Mouse (Mus musculus) liver, adult 2 months (tissue): Measurements from ENCODE around the gene Syt16. TPM values are rescaled to one million over a fixed set of nuclear protein-coding genes. Genes with fewer than 3 reads are reported as not detected.

ENCODE experiments used
- DNase-seq: peaks from one replicate; pipeline ENCODE4 v3.0.0-alpha.2; 2011; ENCODE audit warnings: low read depth, low spot score; ENCODE audit errors: extremely low read depth
- H3K27ac ChIP-seq: fragments of 200-500 bp; replicated peaks from 2 replicates; pipeline ENCODE4 v1.5.1; 2012; ENCODE audit warnings: low read depth, mild to moderate bottlenecking, control low read depth, inconsistent platforms, low read length; ENCODE audit not compliant: insufficient read depth
- H3K27me3 ChIP-seq: fragments of 200-500 bp; 2 replicates; pipeline ENCODE4 v1.6.1; 2012; ENCODE audit warnings: mild to moderate bottlenecking, moderate library complexity, low read length, inconsistent platforms; ENCODE audit not compliant: control insufficient read depth, insufficient read depth
- H3K36me3 ChIP-seq: fragments of 200-500 bp; 2 replicates; pipeline ENCODE4 v1.6.1; 2012; ENCODE audit warnings: low read length, inconsistent platforms; ENCODE audit not compliant: control insufficient read depth, insufficient read depth
- H3K4me1 ChIP-seq: fragments of 200-500 bp; 2 replicates; pipeline ENCODE4 v1.6.1; 2011; ENCODE audit warnings: low read length; ENCODE audit not compliant: control insufficient read depth, insufficient read depth
- H3K4me3 ChIP-seq: fragments of 200-500 bp; 2 replicates; pipeline ENCODE4 v1.5.1; 2011; ENCODE audit warnings: low read depth, mild to moderate bottlenecking, control low read depth, low read length, moderate library complexity; ENCODE audit not compliant: insufficient read depth
- H3K79me2 ChIP-seq: fragments of 200-500 bp; 2 replicates; pipeline ENCODE4 v1.6.1; 2012; ENCODE audit warnings: inconsistent platforms, mild to moderate bottlenecking, low read length, moderate library complexity; ENCODE audit not compliant: control insufficient read depth, insufficient read depth
- H3K9ac ChIP-seq: fragments of 200-500 bp; 2 replicates; pipeline ENCODE4 v1.6.1; 2012; ENCODE audit warnings: low read depth, mild to moderate bottlenecking, control low read depth, inconsistent platforms, low read length
- CTCF ChIP-seq: fragments of 200-500 bp; IDR thresholded peaks from 2 replicates; pipeline ENCODE4 v1.5.1; 2011; ENCODE audit warnings: low read depth, low read length, control low read depth
- POLR2A ChIP-seq: fragments of 200-500 bp; IDR thresholded peaks from 2 replicates; pipeline ENCODE4 v1.6.1; 2011; ENCODE audit warnings: low read length, control low read depth; ENCODE audit not compliant: insufficient read depth; ENCODE audit errors: extremely low read depth
- WGBS: fragments of 180-500 bp; shearing (Covaris S2); methylation state at CpG from one replicate; pipeline ENCODE4 v1.1.7; 2018; 5-methylcytosine and 5-hydroxymethylcytosine counted together
- polyA plus RNA-seq: library from polyadenylated mRNA; depleted of rRNA; stranded (reverse); fragments of >200 nt; gene quantifications from 2 replicates; pipeline ENCODE4 v1.2.3, GENCODE M21; 2012
- total RNA-seq: library from RNA; depleted of rRNA; stranded (reverse); fragments of >200 nt; gene quantifications from 2 replicates; pipeline ENCODE4 v1.2.3, GENCODE M21; 2014

The Syt16 gene
- total and polyA plus RNA-seq, 2 experiments = not detected

GRCm38 (mm10) chr12:74160791-74161190, 163.3 kb downstream of the Syt16 start:
- no peak overlapping the region for H3K4me3 ChIP-seq
- TF ChIP-seq CTCF (no peak), POLR2A (no peak)
- no peak for DNase-seq
- no peaks in the 10 kb centered on the region for H3K27me3 ChIP-seq
- H3K9ac ChIP-seq = no peak overlapping the region
- H3K4me1 ChIP-seq = no peaks in the 10 kb centered on the region
- WGBS = 45% methylated on average over 3 of the region's 3 CpGs
- no peaks in the 10 kb centered on the region for H3K36me3 ChIP-seq
- H3K27ac ChIP-seq = no peak overlapping the region
- H3K79me2 ChIP-seq = no peaks in the 10 kb centered on the region

- Histone ChIP-seq H3K27me3 (no peaks in the 10 kb centered on the region), H3K36me3 (no peaks in the 10 kb centered on the region), H3K4me3 (no peak overlapping the region), H3K4me1 (no peaks in the 10 kb centered on the region), H3K9ac (no peak overlapping the region), H3K79me2 (no peaks in the 10 kb centered on the region), H3K27ac (no peak overlapping the region)
- DNase-seq = no peak
- TF ChIP-seq POLR2A = no peak
- no peak for TF ChIP-seq CTCF
- 82% methylated on average over 2 of the region's 2 CpGs for WGBS
These were observed 165.6 kb downstream of the Syt16 start for GRCm38 (mm10) chr12:74163080-74163479.

DNA sequence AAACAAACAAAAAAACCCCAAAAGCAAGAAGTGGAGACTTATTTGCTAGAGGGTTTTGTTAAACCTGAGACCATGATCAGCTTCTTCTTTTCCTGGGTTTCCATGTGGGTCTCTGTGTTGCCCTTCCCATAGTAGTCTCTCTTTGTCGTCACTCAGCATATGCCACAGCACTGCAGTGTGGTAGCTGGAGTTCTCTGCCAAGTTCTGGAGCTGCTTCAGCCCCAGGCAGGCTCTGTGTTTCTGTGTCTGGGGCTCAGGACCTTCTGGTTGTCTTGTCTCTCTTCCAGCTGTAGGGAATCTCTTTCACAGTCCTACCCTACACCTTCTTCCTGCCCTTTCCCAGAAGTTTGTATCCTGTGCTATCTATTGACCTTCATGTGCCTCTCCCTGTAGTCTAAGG, 173.8 kb downstream of the Syt16 start:
- Histone ChIP-seq H3K36me3 (no peaks in the 10 kb centered on the region), H3K27ac (no peak overlapping the region), H3K79me2 (no peaks in the 10 kb centered on the region), H3K9ac (no peak overlapping the region), H3K4me3 (no peak overlapping the region), H3K27me3 (no peaks in the 10 kb centered on the region), H3K4me1 (no peaks in the 10 kb centered on the region)
- 82% methylated on average over 1 of the region's 1 CpGs for WGBS
- no peak for DNase-seq
- TF ChIP-seq CTCF = no peak
- no peak for TF ChIP-seq POLR2A

- no peaks in the 10 kb centered on the region for H3K27me3 ChIP-seq
- TF ChIP-seq POLR2A (no peak), CTCF (no peak)
- H3K79me2 ChIP-seq = no peaks in the 10 kb centered on the region
- 76% methylated on average over 3 of the region's 3 CpGs for WGBS
- H3K4me1 ChIP-seq = no peaks in the 10 kb centered on the region
- no peaks in the 10 kb centered on the region for H3K36me3 ChIP-seq
- no peak overlapping the region for H3K27ac ChIP-seq
- no peak overlapping the region for H3K9ac ChIP-seq
- no peak for DNase-seq
- no peak overlapping the region for H3K4me3 ChIP-seq
These were observed 176.4 kb downstream of the Syt16 start for GRCm38 (mm10) chr12:74173902-74174301.

- H3K9ac ChIP-seq = no peak overlapping the region
- H3K27me3 ChIP-seq = no peaks in the 10 kb centered on the region
- no peak for TF ChIP-seq CTCF
- TF ChIP-seq POLR2A = no peak
- H3K79me2 ChIP-seq = no peaks in the 10 kb centered on the region
- 81% methylated on average over 17 of the region's 17 CpGs for WGBS
- DNase-seq = no peak
- H3K4me3 ChIP-seq = no peak overlapping the region
- no peaks in the 10 kb centered on the region for H3K36me3 ChIP-seq
- no peaks in the 10 kb centered on the region for H3K4me1 ChIP-seq
- H3K27ac ChIP-seq = no peak overlapping the region
These were observed 187.1 kb downstream of the Syt16 start for GRCm38 (mm10) chr12:74184596-74184995.

GRCm38 (mm10) chr12:74188243-74188785, 190.9 kb downstream of the Syt16 start:
- Histone ChIP-seq H3K27me3 (no peaks in the 10 kb centered on the region), H3K36me3 (no peaks in the 10 kb centered on the region), H3K9ac (no peak overlapping the region), H3K4me1 (no peaks in the 10 kb centered on the region), H3K4me3 (no peak overlapping the region), H3K27ac (no peak overlapping the region), H3K79me2 (no peaks in the 10 kb centered on the region)
- WGBS = 76% methylated on average over 11 of the region's 11 CpGs
- TF ChIP-seq CTCF = no peak
- no peak for TF ChIP-seq POLR2A
- DNase-seq = no peak
